Mouse (Mus musculus) T-helper 17 cell (primary cell): Measurements from ENCODE around the gene Cd4.

Source experiments
- in situ Hi-C, 2 experiments: fragments of 300-600 bp; cut with MboI, MseI; formaldehyde crosslinking; loops; 1 replicate in 1 of 2; 2 replicates in 1 of 2; pipeline ENCODE4 v1.15.1; 2025; ENCODE audit warnings: high pct_unique_total_duplicates in 2 of 2

Cd4 gene

DNA sequence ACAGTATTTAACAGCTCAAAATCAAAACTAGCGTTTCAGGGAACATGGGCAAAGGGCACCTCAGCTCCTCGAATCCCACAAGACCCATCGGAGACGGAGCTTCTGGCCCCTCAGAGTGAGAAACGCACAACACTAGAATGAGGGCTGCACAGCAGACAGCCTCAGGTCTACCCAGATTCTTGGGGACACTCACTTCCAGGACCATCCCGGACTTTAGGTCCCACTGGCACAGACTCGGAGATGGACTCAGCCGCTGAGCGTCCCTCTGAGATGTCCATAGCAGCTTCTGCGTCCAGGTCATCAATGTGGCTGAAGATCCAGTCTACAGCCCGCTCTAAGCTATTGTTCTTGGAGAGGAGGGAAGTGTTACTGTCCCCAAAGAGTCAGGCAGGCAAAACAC is 70.9 kb downstream of the Cd4 start:
- in situ Hi-C loops, result no loop called here

DNA sequence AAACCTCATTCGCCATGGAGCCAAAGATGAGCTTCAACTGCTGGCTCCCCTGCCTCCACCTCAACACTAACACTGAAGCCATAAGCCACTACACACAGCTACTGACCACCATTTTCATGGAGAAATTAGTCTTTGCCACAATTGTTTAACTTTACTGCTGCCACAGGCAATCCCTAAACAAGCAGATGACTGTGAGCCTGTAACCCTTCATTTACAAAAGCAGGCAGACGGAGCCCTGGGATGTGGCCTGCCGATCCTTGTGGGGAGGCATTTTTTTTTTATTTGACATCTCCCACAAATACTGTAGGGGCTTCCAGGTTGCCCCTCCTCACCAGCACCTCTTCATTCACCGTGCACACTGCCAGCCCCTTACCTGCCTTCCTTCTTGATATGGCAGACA is 71.4 kb downstream of the Cd4 start:
- in situ Hi-C loops, result no loop called here

DNA sequence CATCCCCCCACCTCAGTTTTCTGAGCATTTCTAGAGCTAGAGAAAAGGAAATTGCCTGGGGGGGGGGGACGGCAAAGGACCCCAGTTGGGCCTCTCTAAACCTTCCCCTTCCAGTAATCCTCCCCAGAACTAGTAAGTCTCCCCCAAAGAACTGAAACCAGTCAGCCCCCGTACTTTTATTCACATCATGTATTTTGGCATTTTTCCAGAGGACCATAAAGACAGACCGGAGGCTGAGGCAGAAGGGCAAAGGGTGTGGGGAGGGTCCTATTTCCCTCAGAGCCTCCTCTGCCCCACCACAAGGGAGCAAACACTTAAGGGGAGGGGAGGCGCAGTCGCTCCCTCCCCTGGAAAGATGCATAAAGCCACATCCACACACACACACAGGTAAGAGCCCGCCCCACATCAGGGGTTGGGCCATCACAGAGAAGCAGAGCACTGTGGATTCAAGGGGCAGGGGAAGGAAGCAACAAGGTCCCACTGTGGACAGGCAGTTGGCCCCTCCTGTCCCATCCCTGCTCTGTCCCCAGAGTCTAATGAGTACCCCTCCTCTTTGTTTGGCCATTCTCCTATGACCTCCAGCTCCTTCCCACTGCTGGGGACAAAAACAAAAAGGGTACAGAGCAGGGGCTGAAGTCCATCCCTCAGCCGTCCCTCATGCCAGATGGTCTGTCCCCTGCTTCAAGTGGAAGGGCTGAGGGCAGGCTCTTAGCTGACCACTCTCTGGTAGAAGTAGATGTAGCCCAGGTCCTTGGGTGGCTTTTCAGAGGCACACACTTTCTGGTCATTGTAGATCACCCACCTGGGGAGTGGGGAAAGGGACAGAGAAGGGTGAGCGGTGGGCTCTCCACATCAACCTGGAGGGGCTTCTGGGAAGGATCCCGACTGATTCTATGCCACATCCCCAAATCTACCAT is 72.9 kb downstream of the Cd4 start:
- in situ Hi-C loops, result no loop called here
